Mouse (Mus musculus): ENCODE results near the gene Gcc2. TPM values are rescaled to one million over a fixed set of nuclear protein-coding genes. Genes with fewer than 3 reads are reported as not detected.
A peak's percentile ranks its signal among the peaks of the same experiment; 100 is the strongest.

Gcc2 gene
- polyA plus RNA-seq (2015; fragmentation: Nextera tagmentation; extraction: Ambion mirVana) = 73.4 and 75.5 TPM in 2 replicates

DNA sequence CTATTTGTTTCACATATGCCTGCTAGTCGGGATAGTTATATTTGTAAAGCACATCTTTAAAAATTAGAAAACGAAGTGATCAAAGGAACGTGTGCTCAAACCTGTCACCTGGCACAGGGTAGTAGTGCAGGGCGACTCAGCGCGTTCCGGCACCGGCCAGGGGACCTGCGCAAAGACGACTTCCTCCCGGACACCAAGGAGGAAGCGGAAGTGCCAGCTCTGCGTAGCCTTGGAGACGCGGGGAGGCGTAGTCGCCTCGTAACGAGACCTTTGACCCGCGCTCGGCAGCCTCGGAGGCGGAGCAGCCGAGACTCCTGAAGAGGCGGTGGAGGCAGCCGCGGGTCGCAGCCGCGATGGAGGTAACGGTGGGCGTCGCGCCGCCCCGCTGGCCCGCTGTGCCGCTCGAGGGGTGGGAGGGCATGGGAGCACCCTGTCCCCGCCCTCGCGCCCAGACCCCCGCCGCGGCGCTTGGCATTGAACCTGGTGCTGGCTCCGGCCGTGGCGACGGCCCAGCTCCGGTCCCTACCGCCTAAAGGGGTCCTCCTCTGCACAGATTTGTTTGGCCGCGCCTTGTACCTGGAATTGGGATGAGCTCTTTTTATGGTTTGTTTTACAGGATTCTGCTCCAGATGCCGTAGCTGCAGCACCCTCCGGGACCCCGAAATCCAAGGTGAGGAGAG, at the start of gene Gcc2:
Gene Gcc2, plus strand, starts transcription at position 285 of the 680 bp plus-strand sequence.
- no peaks in the 10 kb centered on the region for H3K27me3 ChIP-seq (replicated peaks)
- H3K27ac ChIP-seq = peak within 1 kb of the TSS; percentile 80
- peak within 1 kb of the TSS; percentile 51 for H3K4me2 ChIP-seq
- 0% methylated on average over 58 of the region's 58 CpGs for WGBS
- 0 out of 2 replicates have a peak, but pooled peaks cover 2% of the 10 kb centered on the region for H3K36me3 ChIP-seq
- H3K4me1 ChIP-seq = no peaks in the 10 kb centered on the region
- peak within 1 kb of the TSS; percentile 91 for H3K4me3 ChIP-seq (replicated peaks)
- H3K9ac ChIP-seq = peak within 1 kb of the TSS; percentile 69; the same call in 1 of the 2 replicates
- H3K9me3 ChIP-seq = no peaks in the 10 kb centered on the region
- peak; percentile 99 for ATAC-seq (ENCODE audit: insufficient read depth, low FRiP score, low read depth)

DNA sequence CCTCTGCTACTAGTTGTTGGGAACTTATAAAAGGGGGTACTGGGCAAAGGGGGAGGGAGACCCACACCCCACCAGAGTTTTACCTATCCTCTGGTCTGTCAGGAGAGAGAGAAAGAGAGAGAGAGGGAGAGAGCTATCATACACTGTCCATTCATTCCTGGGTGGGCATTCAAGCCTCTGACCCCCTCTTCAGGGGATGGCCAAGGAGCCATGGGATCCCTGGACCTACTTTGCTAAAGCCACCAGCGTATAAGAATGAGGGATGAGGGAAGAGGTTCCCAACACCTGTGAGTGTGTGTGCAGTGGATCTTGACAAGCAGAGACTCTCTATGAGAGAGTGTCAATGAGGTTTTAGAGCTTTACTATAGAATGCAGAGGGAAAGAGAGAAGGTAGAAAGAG, 49.3 kb upstream of the Gcc2 start:
- WGBS = 41% methylated on average over 1 of the region's 1 CpGs
- H3K27me3 ChIP-seq (replicated peaks) = no peaks in the 10 kb centered on the region
- no peaks in the 10 kb centered on the region; the same call in 1 of the 2 replicates for H3K9me3 ChIP-seq
- H3K27ac ChIP-seq = no peak overlapping the region
- H3K4me1 ChIP-seq = no peaks in the 10 kb centered on the region
- H3K36me3 ChIP-seq = no peaks in the 10 kb centered on the region
- no peak overlapping the region for H3K9ac ChIP-seq
- no peak overlapping the region for H3K4me3 ChIP-seq (replicated peaks)
- no peak for ATAC-seq (ENCODE audit: insufficient read depth, low FRiP score, low read depth)
- H3K4me2 ChIP-seq = no peak overlapping the region

DNA sequence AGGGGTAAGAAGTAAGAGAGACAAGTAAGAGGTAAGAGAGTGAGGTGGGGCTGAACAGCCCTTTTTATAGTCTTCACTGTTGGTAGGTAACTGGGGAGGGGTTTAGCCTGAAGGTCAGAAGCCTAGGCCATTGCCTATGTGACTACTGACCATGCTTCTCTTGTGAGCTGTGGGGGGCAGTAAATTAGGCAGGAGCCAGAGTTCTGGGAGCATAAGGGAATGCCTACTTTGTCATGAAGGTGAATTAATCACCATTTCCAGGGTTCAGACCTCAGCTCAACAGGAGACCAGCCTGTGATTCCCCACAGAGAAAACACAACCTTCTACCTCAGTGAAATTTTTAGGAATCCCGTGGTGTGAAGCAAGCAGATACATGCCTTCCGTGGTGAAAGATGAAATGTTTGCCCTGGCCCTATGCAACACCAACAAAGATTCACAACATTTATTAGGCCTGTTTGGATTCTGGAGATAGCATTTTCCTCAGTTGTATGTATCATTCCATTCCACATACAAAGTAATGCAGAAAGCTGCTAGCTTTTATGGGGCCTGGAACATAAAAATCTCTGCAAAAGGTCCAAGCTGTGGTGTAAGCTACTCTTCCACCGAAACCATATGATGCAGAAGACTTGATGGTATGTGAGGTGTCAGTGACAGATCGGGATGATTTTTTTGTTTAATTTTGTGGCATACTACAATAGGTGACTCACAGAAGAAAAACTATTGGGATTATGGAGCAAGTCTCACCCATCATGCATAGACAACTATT, 48.5 kb upstream of the Gcc2 start:
- H3K9me3 ChIP-seq = no peaks in the 10 kb centered on the region; the same call in 1 of the 2 replicates
- no peak overlapping the region for H3K27ac ChIP-seq
- 85% methylated on average over 4 of the region's 4 CpGs for WGBS
- no peaks in the 10 kb centered on the region for H3K27me3 ChIP-seq (replicated peaks)
- H3K4me2 ChIP-seq = no peak overlapping the region
- no peaks in the 10 kb centered on the region for H3K36me3 ChIP-seq
- no peaks in the 10 kb centered on the region for H3K4me1 ChIP-seq
- H3K9ac ChIP-seq = no peak overlapping the region
- no peak overlapping the region for H3K4me3 ChIP-seq (replicated peaks)
- no peak for ATAC-seq (ENCODE audit: insufficient read depth, low FRiP score, low read depth)

DNA sequence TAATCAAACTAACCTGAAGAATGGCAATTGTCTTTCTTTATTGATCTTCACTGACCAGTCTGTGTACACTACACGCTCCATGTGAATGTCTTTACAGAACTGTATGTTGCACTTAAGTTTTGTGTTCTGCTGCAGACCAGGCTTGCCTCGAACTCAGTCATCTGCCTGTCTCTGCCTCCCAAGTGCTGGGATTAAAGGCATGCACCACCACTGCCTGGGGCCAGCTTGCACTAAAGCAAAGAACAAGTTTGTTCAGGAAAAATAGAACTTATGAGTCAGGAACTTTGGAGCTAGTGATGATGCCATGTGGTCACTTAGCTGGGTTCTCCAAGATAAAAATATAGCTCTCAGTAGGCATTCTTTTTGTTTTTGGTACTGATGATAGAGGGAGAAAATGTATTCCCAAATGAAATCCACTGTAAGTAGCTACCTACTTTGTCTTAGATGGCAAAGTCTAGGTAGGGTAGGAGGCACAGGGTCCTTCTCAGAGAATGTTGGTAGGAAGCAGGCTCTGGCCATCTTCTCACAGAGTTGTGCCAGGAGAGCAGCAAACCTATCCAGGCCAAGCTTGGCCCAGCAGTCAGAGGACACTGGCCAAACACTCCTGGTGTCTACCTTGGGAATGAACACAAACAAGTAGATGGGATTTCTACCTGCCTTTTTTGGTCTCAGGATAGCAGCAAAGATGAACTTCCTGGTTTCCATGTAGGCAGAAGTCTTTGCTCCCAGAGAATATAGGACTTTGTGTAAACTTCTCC, 45.4 kb upstream of the Gcc2 start:
- Histone ChIP-seq H3K27me3 (replicated peaks) (no peaks in the 10 kb centered on the region), H3K36me3 (no peaks in the 10 kb centered on the region), H3K9me3 (no peaks in the 10 kb centered on the region; the same call in 1 of the 2 replicates), H3K4me3 (replicated peaks) (no peak overlapping the region), H3K9ac (no peak overlapping the region), H3K4me1 (no peaks in the 10 kb centered on the region), H3K4me2 (no peak overlapping the region), H3K27ac (no peak overlapping the region)
- 65% methylated on average over 2 of the region's 2 CpGs for WGBS
- ATAC-seq (ENCODE audit: insufficient read depth, low FRiP score, low read depth) = no peak

DNA sequence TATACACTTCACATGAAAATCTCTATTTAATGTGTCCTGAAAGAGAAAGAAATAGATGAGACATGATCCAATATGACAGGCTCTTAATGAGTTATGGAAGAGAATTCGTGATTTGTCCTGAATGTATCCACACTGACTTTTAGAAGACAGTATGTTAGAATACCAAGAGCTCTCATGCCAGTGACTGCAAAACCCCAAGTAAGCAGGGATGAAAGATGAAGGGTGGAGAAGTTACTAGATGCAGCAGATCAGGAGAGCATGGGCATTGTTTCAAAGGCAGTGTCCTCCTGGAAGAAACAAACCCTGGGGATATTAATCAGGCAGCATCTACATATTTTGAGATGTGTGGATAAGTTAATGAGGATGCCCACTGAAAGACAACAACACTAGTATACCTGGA, 44.8 kb upstream of the Gcc2 start:
- Histone ChIP-seq H3K9ac (no peak overlapping the region), H3K4me1 (no peaks in the 10 kb centered on the region), H3K36me3 (no peaks in the 10 kb centered on the region), H3K9me3 (no peaks in the 10 kb centered on the region; the same call in 1 of the 2 replicates), H3K27me3 (replicated peaks) (no peaks in the 10 kb centered on the region), H3K4me2 (no peak overlapping the region), H3K27ac (no peak overlapping the region), H3K4me3 (replicated peaks) (no peak overlapping the region)
- WGBS = 60% methylated on average over 1 of the region's 1 CpGs
- ATAC-seq (ENCODE audit: insufficient read depth, low FRiP score, low read depth) = no peak

DNA sequence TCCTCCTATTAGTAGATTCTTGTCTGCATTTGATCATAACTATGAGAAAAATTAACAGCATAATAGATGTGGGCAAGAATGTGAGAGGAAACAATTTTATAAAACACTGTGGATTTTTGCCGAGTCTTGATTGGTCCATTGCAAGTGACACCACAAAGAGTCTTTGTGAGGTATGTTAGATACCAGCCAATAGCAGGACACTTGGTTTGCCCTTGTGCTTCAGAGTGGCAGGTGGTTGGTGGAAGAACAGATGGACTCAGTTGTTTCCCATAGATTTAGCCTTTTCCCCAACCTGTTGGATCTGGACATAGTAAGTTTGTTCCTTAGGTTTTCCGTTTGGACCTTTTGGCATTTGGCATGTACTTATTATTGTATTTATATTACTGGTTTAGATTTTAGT, 44.1 kb upstream of the Gcc2 start:
- Histone ChIP-seq H3K9ac (no peak overlapping the region), H3K4me2 (no peak overlapping the region), H3K27me3 (replicated peaks) (no peaks in the 10 kb centered on the region), H3K36me3 (no peaks in the 10 kb centered on the region), H3K27ac (no peak overlapping the region), H3K4me3 (replicated peaks) (no peak overlapping the region), H3K4me1 (no peaks in the 10 kb centered on the region), H3K9me3 (no peaks in the 10 kb centered on the region)
- ATAC-seq (ENCODE audit: insufficient read depth, low FRiP score, low read depth) = no peak
- 93% methylated on average over 2 of the region's 2 CpGs for WGBS

DNA sequence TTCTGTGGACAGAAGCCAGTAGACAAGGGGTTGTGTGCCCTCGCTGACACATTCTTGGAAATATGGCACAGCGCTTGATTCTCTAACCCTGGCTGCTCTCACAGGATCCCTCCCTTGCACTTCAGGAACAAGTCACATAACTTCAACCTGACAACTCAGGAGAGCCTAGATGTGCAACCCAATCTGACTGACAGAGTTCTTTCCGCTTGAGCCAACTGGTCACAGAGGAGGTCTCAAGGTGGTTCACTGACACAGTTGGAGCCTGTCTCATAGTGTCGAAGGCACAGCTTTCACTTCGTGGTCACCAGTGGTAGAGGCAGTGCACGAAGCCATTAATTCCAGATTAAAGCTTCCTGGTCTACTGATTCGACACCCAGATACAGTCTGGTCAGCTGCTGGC, 43.1 kb upstream of the Gcc2 start:
- 74% methylated on average over 7 of the region's 7 CpGs for WGBS

DNA sequence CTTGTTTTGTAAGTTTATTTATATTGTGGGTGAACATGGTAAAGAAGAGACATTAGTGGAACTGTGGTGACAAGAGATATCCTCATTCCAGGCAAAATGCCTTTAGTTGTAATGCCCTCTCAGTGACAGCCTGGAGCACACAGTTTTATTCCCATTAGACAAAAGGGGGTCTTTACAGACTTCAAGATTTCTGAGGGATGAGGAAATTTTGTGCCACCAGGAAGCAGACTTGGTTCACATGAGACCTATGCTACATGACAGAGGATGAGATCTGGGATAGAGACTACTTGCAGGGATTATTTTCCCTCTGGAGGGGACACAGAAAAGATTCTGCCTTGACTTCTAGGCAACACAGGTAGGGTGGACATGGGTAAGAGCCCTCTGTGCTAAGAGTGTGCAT, 40.8 kb upstream of the Gcc2 start:
- Histone ChIP-seq H3K9ac (no peak overlapping the region), H3K36me3 (no peaks in the 10 kb centered on the region), H3K27me3 (replicated peaks) (no peaks in the 10 kb centered on the region), H3K9me3 (no peaks in the 10 kb centered on the region), H3K4me1 (no peaks in the 10 kb centered on the region), H3K4me3 (replicated peaks) (no peak overlapping the region), H3K27ac (no peak overlapping the region), H3K4me2 (no peak overlapping the region)
- no peak for ATAC-seq (ENCODE audit: insufficient read depth, low FRiP score, low read depth)

More for the DNA sequence above, 43.1 kb upstream of the Gcc2 start:
- Histone ChIP-seq H3K4me2 (no peak overlapping the region), H3K27ac (no peak overlapping the region), H3K9me3 (no peaks in the 10 kb centered on the region), H3K27me3 (replicated peaks) (no peaks in the 10 kb centered on the region), H3K9ac (no peak overlapping the region), H3K36me3 (no peaks in the 10 kb centered on the region), H3K4me1 (no peaks in the 10 kb centered on the region), H3K4me3 (replicated peaks) (no peak overlapping the region)
- ATAC-seq (ENCODE audit: insufficient read depth, low FRiP score, low read depth) = no peak

DNA sequence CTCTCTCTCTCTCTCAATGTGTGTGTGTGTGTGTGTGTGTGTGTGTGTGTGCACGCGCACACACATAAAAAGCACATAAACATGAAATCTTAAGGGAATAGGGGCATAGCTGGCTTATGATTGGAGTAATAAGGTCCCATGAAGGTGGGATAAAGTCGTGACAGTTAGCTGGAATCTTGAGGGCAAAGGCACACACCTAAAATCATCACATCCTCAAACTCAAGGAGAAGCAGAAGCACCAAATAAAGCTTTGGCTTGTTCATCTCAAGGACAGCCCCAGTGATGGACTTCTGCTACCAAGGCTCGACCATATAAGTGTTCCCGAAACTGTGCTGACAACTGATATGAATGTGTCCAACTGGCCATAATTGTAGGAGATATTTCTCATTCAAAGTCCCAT, 40.4 kb upstream of the Gcc2 start:
- Histone ChIP-seq H3K4me1 (no peaks in the 10 kb centered on the region), H3K36me3 (no peaks in the 10 kb centered on the region), H3K4me2 (no peak overlapping the region), H3K9me3 (no peaks in the 10 kb centered on the region), H3K4me3 (replicated peaks) (no peak overlapping the region), H3K27me3 (replicated peaks) (no peaks in the 10 kb centered on the region), H3K27ac (no peak overlapping the region), H3K9ac (no peak overlapping the region)
- 80% methylated on average over 5 of the region's 5 CpGs for WGBS
- no peak for ATAC-seq (ENCODE audit: insufficient read depth, low FRiP score, low read depth)

DNA sequence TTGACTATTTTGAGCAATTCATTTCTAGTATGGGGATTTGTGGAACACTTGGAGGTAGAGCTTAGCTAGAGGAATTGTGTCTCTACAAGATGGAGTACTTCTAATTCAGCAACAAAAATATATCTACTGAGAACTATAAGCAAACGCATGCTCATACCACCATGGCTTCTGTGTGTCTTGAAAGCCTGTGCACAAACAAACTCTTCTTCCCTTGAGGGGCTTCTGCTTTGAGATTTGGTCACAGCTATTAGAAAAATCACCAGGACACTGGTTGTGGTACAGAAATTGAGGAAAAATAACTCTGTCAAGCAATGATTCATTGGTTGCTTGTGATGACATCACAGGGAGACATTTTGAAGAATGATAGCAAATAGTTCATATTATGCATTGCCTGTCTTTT, 39.9 kb upstream of the Gcc2 start:
- H3K9me3 ChIP-seq = no peaks in the 10 kb centered on the region
- H3K27ac ChIP-seq = no peak overlapping the region
- H3K9ac ChIP-seq = no peak overlapping the region
- H3K4me3 ChIP-seq (replicated peaks) = no peak overlapping the region
- H3K36me3 ChIP-seq = no peaks in the 10 kb centered on the region
- no peaks in the 10 kb centered on the region for H3K4me1 ChIP-seq
- no peak for ATAC-seq (ENCODE audit: insufficient read depth, low FRiP score, low read depth)
- 87% methylated on average over 1 of the region's 1 CpGs for WGBS
- H3K4me2 ChIP-seq = no peak overlapping the region
- H3K27me3 ChIP-seq (replicated peaks) = no peaks in the 10 kb centered on the region

DNA sequence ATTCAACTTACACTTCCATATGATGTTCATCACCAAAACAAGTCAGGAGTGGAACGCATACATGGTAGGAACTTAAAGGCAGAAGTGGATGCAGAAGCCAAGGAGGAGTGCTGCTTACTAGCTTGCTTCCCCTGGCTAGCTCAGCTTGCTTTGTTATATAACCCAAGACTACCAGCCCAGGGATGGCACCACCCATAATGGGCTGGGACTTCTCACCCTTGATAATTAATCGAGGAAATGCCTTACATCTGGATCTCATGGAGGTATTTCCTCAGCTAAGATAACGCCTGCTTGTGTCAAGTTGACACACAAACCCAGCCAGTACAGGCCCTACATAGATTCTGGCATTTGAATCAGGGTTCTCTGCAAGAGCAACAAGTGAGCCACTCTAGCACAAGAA, 37.9 kb upstream of the Gcc2 start:
- Histone ChIP-seq H3K9ac (no peak overlapping the region), H3K27me3 (replicated peaks) (no peaks in the 10 kb centered on the region), H3K4me2 (no peak overlapping the region), H3K4me1 (no peaks in the 10 kb centered on the region), H3K27ac (no peak overlapping the region), H3K9me3 (no peaks in the 10 kb centered on the region), H3K4me3 (replicated peaks) (no peak overlapping the region), H3K36me3 (no peaks in the 10 kb centered on the region)
- WGBS = 84% methylated on average over 3 of the region's 3 CpGs
- no peak for ATAC-seq (ENCODE audit: insufficient read depth, low FRiP score, low read depth)

DNA sequence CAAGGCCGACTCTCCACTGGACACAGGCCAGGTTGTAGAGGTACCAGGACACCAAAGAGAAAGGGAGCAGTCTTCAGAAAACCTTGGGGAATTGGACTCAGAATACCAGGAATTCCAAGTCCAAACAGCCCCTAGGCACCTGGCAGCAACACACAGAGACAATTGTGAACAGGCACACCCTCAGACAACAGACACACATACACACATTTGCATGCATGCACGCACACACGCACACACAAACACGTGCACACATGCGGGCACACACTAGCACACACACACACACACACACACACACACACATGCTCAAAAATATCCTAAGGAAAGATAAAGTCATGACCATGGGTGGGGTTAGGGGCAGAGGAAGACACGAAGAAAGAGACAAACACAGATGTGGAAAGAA, 34.6 kb upstream of the Gcc2 start:
- no peaks in the 10 kb centered on the region for H3K9me3 ChIP-seq
- no peak for ATAC-seq (ENCODE audit: insufficient read depth, low FRiP score, low read depth)
- H3K27me3 ChIP-seq (replicated peaks) = no peaks in the 10 kb centered on the region
- no peak overlapping the region for H3K4me3 ChIP-seq (replicated peaks)
- 74% methylated on average over 6 of the region's 6 CpGs for WGBS
- no peak overlapping the region for H3K27ac ChIP-seq
- H3K4me2 ChIP-seq = no peak overlapping the region
- no peaks in the 10 kb centered on the region for H3K36me3 ChIP-seq
- H3K4me1 ChIP-seq = no peaks in the 10 kb centered on the region
- no peak overlapping the region for H3K9ac ChIP-seq

All from stomach, embryonic 15.5 days (tissue).